Mouse (Mus musculus): ENCODE measurements around the gene Bzw1. TPM values are rescaled to one million over a fixed set of nuclear protein-coding genes. Genes with fewer than 3 reads are reported as not detected.

Gene Bzw1
- polyA plus RNA-seq (2015; fragmentation: Nextera tagmentation; extraction: Ambion mirVana) = 375 and 410 TPM in 2 replicates

DNA sequence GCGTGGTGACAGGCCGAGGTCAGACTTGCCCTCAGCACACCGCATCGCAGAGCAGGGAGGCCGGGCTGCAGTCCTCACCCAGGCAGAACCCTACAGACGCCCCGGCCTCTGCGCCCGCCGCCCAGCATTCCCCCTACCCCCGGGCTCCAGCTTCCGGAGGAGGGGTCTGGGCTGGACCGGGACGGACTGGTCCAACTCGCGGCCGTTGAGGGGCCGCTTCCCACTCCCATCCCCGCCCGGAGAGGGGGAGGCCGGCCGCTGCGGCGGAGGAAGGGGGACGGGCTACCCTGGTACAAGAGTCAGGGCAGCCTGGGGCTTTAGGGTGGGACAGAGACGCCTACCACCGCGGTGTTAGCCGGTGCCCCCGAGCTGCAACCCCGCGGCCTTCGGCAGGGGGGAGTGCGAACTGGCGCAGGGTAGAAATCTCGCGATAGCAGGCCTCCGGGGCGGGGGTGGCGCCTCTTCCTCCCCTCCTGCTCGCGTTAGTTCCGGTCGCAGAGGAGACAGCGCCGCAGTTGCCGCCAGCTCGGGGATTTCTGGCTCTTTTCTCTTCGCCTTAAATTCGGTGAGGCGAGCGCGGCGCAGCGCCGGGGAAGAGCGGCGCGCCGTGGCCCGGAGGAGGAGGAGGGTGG, at the start of gene Bzw1:
TSS of gene Bzw1 (plus strand) at position 247 of the 632 bp plus-strand sequence.
- H3K4me2 ChIP-seq (ENCODE audit: low read length) = peak within 1 kb of the TSS; percentile 70
- H3K9ac ChIP-seq (replicated peaks; ENCODE audit: low read depth, low read length) = peak within 1 kb of the TSS; percentile 99
- peak within 1 kb of the TSS; percentile 99 for H3K27ac ChIP-seq (ENCODE audit: low read length)
- WGBS = under 1% methylated on average over 51 of the region's 61 CpGs
- no peaks in the 10 kb centered on the region for H3K27me3 ChIP-seq (replicated peaks; ENCODE audit: control insufficient read depth, insufficient read depth, low read length)
- peaks cover 20% of the 10 kb centered on the region for H3K36me3 ChIP-seq (ENCODE audit: control insufficient read depth, insufficient read depth)
- H3K4me1 ChIP-seq (replicated peaks; ENCODE audit: control insufficient read depth, insufficient read depth, low read length) = peaks cover 22% of the 10 kb centered on the region
- H3K9me3 ChIP-seq (ENCODE audit: control insufficient read depth, low read length) = no peaks in the 10 kb centered on the region
- ATAC-seq = peak; percentile 98
- peak within 1 kb of the TSS; percentile 83 for H3K4me3 ChIP-seq (replicated peaks; ENCODE audit: low read length)

- WGBS = 88% methylated on average over 4 of the region's 4 CpGs
- H3K36me3 ChIP-seq (ENCODE audit: control insufficient read depth, insufficient read depth) = no peaks in the 10 kb centered on the region
- H3K4me1 ChIP-seq (replicated peaks; ENCODE audit: control insufficient read depth, insufficient read depth, low read length) = no peaks in the 10 kb centered on the region
- no peaks in the 10 kb centered on the region for H3K27me3 ChIP-seq (replicated peaks; ENCODE audit: control insufficient read depth, insufficient read depth, low read length)
- no peak overlapping the region for H3K27ac ChIP-seq (ENCODE audit: low read length)
- no peak overlapping the region for H3K4me3 ChIP-seq (replicated peaks; ENCODE audit: low read length)
- H3K4me2 ChIP-seq (ENCODE audit: low read length) = no peak overlapping the region
- no peak for ATAC-seq
- no peaks in the 10 kb centered on the region for H3K9me3 ChIP-seq (ENCODE audit: control insufficient read depth, low read length)
- H3K9ac ChIP-seq (replicated peaks; ENCODE audit: low read depth, low read length) = no peak overlapping the region
These were observed 48.8 kb upstream of the Bzw1 start for GRCm38 (mm10) chr1:58343861-58344260.

- H3K27ac ChIP-seq (ENCODE audit: low read length) = no peak overlapping the region
- no peaks in the 10 kb centered on the region for H3K9me3 ChIP-seq (ENCODE audit: control insufficient read depth, low read length)
- H3K9ac ChIP-seq (replicated peaks; ENCODE audit: low read depth, low read length) = no peak overlapping the region
- H3K27me3 ChIP-seq (replicated peaks; ENCODE audit: control insufficient read depth, insufficient read depth, low read length) = no peaks in the 10 kb centered on the region
- no peaks in the 10 kb centered on the region for H3K36me3 ChIP-seq (ENCODE audit: control insufficient read depth, insufficient read depth)
- ATAC-seq = no peak
- no peak overlapping the region for H3K4me3 ChIP-seq (replicated peaks; ENCODE audit: low read length)
- H3K4me2 ChIP-seq (ENCODE audit: low read length) = no peak overlapping the region
- 85% methylated on average over 5 of the region's 5 CpGs for WGBS
- H3K4me1 ChIP-seq (replicated peaks; ENCODE audit: control insufficient read depth, insufficient read depth, low read length) = no peaks in the 10 kb centered on the region
These were observed 48.1 kb upstream of the Bzw1 start for GRCm38 (mm10) chr1:58344570-58344969.

DNA sequence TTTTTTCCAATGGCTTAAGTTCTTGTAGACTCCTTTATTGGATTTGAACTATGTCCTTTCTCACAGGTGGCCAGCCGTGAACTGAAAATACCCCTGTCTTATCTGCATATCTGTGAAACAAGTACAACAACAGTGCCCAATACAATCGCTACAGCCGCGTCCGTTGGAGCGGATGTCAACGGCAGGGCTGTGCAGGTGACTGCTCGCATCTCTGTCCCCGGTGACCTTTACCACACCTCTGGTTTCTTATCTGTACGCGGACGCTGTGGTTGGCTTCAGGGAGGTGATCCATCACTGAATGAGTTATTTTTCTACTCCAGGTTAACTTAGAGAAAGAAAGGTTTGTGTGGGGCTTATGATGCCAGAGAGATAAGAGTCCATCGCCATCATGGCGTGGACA, 46.5 kb upstream of the Bzw1 start:
- no peaks in the 10 kb centered on the region for H3K36me3 ChIP-seq (ENCODE audit: control insufficient read depth, insufficient read depth)
- H3K27ac ChIP-seq (ENCODE audit: low read length) = no peak overlapping the region
- H3K9ac ChIP-seq (replicated peaks; ENCODE audit: low read depth, low read length) = no peak overlapping the region
- no peak for ATAC-seq
- WGBS = 94% methylated on average over 14 of the region's 14 CpGs
- no peak overlapping the region for H3K4me3 ChIP-seq (replicated peaks; ENCODE audit: low read length)
- no peaks in the 10 kb centered on the region for H3K4me1 ChIP-seq (replicated peaks; ENCODE audit: control insufficient read depth, insufficient read depth, low read length)
- no peaks in the 10 kb centered on the region for H3K27me3 ChIP-seq (replicated peaks; ENCODE audit: control insufficient read depth, insufficient read depth, low read length)
- no peak overlapping the region for H3K4me2 ChIP-seq (ENCODE audit: low read length)
- no peaks in the 10 kb centered on the region for H3K9me3 ChIP-seq (ENCODE audit: control insufficient read depth, low read length)

- Histone ChIP-seq H3K27ac (ENCODE audit: low read length) (no peak overlapping the region), H3K4me1 (replicated peaks; ENCODE audit: control insufficient read depth, insufficient read depth, low read length) (no peaks in the 10 kb centered on the region), H3K36me3 (ENCODE audit: control insufficient read depth, insufficient read depth) (no peaks in the 10 kb centered on the region), H3K4me2 (ENCODE audit: low read length) (no peak overlapping the region), H3K9ac (replicated peaks; ENCODE audit: low read depth, low read length) (no peak overlapping the region), H3K9me3 (ENCODE audit: control insufficient read depth, low read length) (no peaks in the 10 kb centered on the region), H3K27me3 (replicated peaks; ENCODE audit: control insufficient read depth, insufficient read depth, low read length) (no peaks in the 10 kb centered on the region), H3K4me3 (replicated peaks; ENCODE audit: low read length) (no peak overlapping the region)
- WGBS = 81% methylated on average over 6 of the region's 6 CpGs
- no peak for ATAC-seq
These were observed 44.0 kb upstream of the Bzw1 start for GRCm38 (mm10) chr1:58348712-58349111.

- H3K4me3 ChIP-seq (replicated peaks; ENCODE audit: low read length) = no peak overlapping the region
- H3K4me1 ChIP-seq (replicated peaks; ENCODE audit: control insufficient read depth, insufficient read depth, low read length) = no peaks in the 10 kb centered on the region
- H3K27me3 ChIP-seq (replicated peaks; ENCODE audit: control insufficient read depth, insufficient read depth, low read length) = no peaks in the 10 kb centered on the region
- H3K36me3 ChIP-seq (ENCODE audit: control insufficient read depth, insufficient read depth) = no peaks in the 10 kb centered on the region
- WGBS = 71% methylated on average over 4 of the region's 4 CpGs
- no peak overlapping the region for H3K27ac ChIP-seq (ENCODE audit: low read length)
- H3K9me3 ChIP-seq (ENCODE audit: control insufficient read depth, low read length) = no peaks in the 10 kb centered on the region
- no peak overlapping the region for H3K4me2 ChIP-seq (ENCODE audit: low read length)
- H3K9ac ChIP-seq (replicated peaks; ENCODE audit: low read depth, low read length) = no peak overlapping the region
- ATAC-seq = no peak
These were observed 39.3 kb upstream of the Bzw1 start for GRCm38 (mm10) chr1:58353238-58353893.

- Histone ChIP-seq H3K4me3 (replicated peaks; ENCODE audit: low read length) (no peak overlapping the region), H3K27ac (ENCODE audit: low read length) (no peak overlapping the region), H3K9me3 (ENCODE audit: control insufficient read depth, low read length) (no peaks in the 10 kb centered on the region), H3K27me3 (replicated peaks; ENCODE audit: control insufficient read depth, insufficient read depth, low read length) (no peaks in the 10 kb centered on the region), H3K9ac (replicated peaks; ENCODE audit: low read depth, low read length) (no peak overlapping the region), H3K4me1 (replicated peaks; ENCODE audit: control insufficient read depth, insufficient read depth, low read length) (no peaks in the 10 kb centered on the region), H3K4me2 (ENCODE audit: low read length) (no peak overlapping the region), H3K36me3 (ENCODE audit: control insufficient read depth, insufficient read depth) (no peaks in the 10 kb centered on the region)
- WGBS = 89% methylated on average over 19 of the region's 19 CpGs
- no peak for ATAC-seq
These were observed 33.5 kb upstream of the Bzw1 start for GRCm38 (mm10) chr1:58358958-58359901.

- ATAC-seq = no peak
- WGBS = 67% methylated on average over 4 of the region's 4 CpGs
These were observed 30.4 kb upstream of the Bzw1 start for GRCm38 (mm10) chr1:58362296-58362695.

DNA sequence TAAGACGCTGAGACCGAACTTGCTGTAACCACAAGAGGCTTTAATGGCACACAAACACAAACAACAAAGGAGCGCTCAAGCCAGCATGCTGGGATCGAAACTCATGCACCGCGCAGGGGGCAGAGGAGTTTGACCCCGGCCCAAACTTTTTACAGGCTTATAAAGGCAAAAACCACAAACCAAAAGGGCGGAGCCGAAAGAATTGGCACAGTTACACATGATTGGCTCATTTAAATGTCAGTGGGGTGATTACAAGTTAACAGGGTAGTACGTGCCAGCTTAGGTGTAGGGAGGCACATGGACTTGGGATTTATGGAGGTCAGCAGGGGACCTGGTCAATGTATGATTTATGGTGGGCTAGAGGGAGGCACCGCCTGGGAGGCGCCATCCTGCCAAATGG, 28.1 kb upstream of the Bzw1 start:
- no peaks in the 10 kb centered on the region for H3K9me3 ChIP-seq (ENCODE audit: control insufficient read depth, low read length)
- H3K36me3 ChIP-seq (ENCODE audit: control insufficient read depth, insufficient read depth) = no peaks in the 10 kb centered on the region
- 95% methylated on average over 12 of the region's 12 CpGs for WGBS
- H3K4me2 ChIP-seq (ENCODE audit: low read length) = no peak overlapping the region
- H3K9ac ChIP-seq (replicated peaks; ENCODE audit: low read depth, low read length) = no peak overlapping the region
- H3K4me3 ChIP-seq (replicated peaks; ENCODE audit: low read length) = no peak overlapping the region
- H3K27ac ChIP-seq (ENCODE audit: low read length) = no peak overlapping the region
- no peaks in the 10 kb centered on the region for H3K4me1 ChIP-seq (replicated peaks; ENCODE audit: control insufficient read depth, insufficient read depth, low read length)
- ATAC-seq = no peak
- H3K27me3 ChIP-seq (replicated peaks; ENCODE audit: control insufficient read depth, insufficient read depth, low read length) = no peaks in the 10 kb centered on the region

More at GRCm38 (mm10) chr1:58362296-58362695, 30.4 kb upstream of the Bzw1 start:
- Histone ChIP-seq H3K4me2 (ENCODE audit: low read length) (no peak overlapping the region), H3K9ac (replicated peaks; ENCODE audit: low read depth, low read length) (no peak overlapping the region), H3K4me1 (replicated peaks; ENCODE audit: control insufficient read depth, insufficient read depth, low read length) (no peaks in the 10 kb centered on the region), H3K9me3 (ENCODE audit: control insufficient read depth, low read length) (no peaks in the 10 kb centered on the region), H3K27me3 (replicated peaks; ENCODE audit: control insufficient read depth, insufficient read depth, low read length) (no peaks in the 10 kb centered on the region), H3K36me3 (ENCODE audit: control insufficient read depth, insufficient read depth) (no peaks in the 10 kb centered on the region), H3K27ac (ENCODE audit: low read length) (no peak overlapping the region), H3K4me3 (replicated peaks; ENCODE audit: low read length) (no peak overlapping the region)

All from forebrain, embryonic 16.5 days (tissue).